Mouse (Mus musculus) embryo, embryonic 11 days (tissue): ENCODE data around the gene Synpo2.

Experiments
- DNase-seq: peaks from one replicate; pipeline ENCODE4 v3.0.0-alpha.2; 2015

Gene Synpo2

DNA sequence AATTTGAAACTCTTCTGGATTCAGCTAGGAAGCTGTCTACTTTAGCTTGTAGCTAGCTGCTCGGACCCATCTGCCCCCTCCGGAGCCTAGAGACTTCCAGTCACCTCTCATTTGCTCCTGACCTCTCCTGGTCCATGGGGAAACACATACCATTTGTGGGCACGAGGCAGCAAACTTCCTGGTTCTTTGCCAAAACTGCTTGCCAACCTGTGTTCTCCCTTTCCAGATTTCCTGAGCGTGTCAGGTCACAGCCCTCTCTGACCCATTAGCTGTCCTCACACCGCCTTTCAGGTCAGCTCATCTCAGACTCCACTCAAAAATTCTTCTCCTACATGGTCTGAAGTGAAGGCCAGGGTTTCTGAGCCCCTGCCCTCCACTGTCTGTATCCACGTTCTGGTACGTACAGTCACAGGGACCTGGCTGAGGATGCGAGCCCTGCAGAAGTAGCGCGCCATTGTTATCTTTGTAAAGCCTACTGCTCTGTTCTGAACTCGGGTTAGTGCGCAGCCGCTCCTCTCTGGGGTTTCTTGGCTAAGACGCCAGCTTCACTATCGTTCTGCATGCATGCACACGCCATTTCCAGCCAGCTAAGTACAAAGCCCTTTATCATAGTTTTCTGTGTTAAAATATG is 150.0 kb downstream of the Synpo2 start:
- DNase-seq, result no peak

DNA sequence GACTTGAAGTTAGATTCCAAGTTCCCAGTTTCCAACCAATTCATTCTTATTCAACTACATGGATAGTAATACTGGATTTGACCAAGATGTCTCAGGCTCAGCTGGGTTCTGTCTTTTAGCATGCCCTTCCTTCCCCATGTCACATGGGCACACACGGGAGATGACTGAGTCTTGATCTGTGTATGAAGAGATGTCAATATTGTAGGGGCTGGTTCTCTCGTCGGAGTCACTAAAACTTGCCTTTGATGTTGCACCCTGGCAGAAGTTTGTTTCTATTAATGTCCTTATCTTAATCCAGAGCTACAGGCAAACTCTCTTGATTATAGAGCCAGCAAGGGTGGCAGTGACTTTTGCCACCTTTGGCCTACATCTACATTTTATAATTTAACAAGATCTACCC is 154.3 kb downstream of the Synpo2 start:
- no peak for DNase-seq

GRCm38 (mm10) chr3:123080943-123081342 is 155.0 kb downstream of the Synpo2 start:
- no peak for DNase-seq

GRCm38 (mm10) chr3:123080017-123080725 is 155.8 kb downstream of the Synpo2 start:
- DNase-seq, result no peak

GRCm38 (mm10) chr3:123075759-123076158 is 160.2 kb downstream of the Synpo2 start:
- DNase-seq, result no peak

DNA sequence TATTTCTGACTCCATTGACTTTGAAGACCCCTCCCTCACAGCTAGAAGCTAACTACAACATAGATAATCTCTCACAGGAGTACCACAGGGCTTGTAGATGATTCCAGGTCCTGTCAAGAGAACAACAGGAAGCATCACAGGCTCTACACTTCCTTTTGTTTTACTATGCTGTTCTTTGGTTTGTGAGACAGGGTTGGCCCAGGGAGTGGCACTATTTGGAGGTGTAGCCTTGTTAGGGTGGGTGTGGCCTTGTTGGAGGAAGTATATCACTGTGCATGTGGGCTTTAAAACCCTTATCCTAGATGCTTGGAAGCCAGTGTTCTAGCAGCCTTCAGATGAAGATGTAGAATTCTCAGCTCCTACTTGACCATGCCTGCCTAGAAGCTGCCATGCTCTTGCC is 160.9 kb downstream of the Synpo2 start:
- DNase-seq, result no peak

- DNase-seq, result no peak
Observed at GRCm38 (mm10) chr3:123073351-123073750, 162.6 kb downstream of the Synpo2 start.

GRCm38 (mm10) chr3:123072472-123072871 is 163.5 kb downstream of the Synpo2 start:
- DNase-seq, result no peak

GRCm38 (mm10) chr3:123070996-123071395 is 165.0 kb downstream of the Synpo2 start:
- no peak for DNase-seq

GRCm38 (mm10) chr3:123066836-123067235 is 169.1 kb downstream of the Synpo2 start:
- no peak for DNase-seq

DNA sequence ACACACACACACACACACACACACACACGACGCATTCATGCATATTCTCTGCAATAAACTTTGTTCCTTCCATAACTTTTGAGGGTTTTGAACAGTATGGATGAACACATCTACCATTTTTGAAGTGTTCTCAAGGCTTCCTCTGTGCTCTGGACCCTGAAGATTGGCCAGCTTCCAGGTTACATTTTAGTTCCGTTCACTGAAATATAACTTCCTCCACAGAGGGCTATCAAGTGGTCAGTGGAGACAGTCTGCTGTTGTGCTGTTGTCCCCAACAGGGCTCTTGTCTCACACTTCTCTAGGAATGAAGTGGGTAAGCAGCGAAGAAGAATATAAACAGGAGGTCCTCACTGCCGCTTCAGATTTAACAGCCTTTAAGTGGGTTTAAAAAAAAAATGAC is 170.5 kb downstream of the Synpo2 start:
- DNase-seq, result no peak

DNA sequence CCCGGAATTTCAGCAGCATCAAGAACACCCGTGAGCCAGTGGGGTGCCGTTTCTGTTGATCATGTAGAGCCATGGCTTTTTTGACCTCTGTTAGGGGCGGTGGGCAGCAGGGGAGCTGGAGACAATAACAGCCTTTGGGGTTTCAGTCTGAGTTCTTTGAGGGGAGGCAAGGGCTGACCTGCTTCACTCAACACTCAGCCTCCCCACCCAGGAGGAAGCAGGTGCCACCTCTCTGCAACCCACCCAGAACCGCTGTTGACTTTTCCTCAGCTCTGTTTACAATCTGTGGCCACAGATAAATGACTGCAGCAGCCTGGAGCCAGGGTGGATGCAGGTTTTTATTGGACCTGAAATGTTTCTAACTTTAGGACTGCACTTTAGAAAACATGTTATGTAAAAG is 171.8 kb downstream of the Synpo2 start:
- no peak for DNase-seq

DNA sequence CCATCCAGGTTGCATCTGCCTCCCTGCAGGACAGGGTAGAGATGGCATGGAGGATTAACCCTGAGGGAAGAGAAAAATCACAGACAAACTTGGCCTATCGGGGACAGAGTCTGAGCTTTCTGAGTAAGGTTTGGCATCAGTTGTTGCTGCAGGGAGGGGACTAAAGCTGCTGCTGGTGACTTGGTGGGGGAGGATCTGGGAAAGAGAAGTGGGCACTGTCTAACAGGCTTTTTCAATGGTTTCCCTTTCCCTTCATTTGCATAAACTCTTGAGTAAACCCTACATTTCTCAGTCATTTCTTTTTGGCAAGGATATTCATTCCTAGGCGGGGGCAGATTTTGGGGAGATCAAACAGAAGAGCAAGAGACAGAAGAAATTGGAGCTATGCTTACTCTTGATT is 174.0 kb downstream of the Synpo2 start:
- no peak for DNase-seq

DNA sequence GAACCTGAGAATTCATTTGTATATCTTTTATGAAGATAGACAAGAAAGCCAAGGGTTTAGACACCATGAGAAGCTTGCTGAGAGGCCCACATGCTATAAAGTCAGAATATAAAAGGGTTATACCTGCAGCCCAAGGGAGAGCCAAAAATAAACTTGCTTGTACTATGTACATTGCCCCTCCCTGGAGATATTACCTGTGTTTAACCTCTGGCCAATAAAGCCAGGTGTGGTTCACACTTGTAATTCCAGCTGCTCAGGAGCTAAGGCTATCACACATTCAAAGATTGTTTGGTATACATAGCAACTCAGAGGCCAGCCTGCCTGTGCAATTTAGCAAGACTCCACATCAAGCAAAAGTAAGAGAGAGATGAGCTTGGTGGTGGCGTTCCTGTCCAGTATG is 177.1 kb downstream of the Synpo2 start:
- no peak for DNase-seq

- peak; percentile 13 for DNase-seq
Observed at GRCm38 (mm10) chr3:123054178-123054577, 181.8 kb downstream of the Synpo2 start.

DNA sequence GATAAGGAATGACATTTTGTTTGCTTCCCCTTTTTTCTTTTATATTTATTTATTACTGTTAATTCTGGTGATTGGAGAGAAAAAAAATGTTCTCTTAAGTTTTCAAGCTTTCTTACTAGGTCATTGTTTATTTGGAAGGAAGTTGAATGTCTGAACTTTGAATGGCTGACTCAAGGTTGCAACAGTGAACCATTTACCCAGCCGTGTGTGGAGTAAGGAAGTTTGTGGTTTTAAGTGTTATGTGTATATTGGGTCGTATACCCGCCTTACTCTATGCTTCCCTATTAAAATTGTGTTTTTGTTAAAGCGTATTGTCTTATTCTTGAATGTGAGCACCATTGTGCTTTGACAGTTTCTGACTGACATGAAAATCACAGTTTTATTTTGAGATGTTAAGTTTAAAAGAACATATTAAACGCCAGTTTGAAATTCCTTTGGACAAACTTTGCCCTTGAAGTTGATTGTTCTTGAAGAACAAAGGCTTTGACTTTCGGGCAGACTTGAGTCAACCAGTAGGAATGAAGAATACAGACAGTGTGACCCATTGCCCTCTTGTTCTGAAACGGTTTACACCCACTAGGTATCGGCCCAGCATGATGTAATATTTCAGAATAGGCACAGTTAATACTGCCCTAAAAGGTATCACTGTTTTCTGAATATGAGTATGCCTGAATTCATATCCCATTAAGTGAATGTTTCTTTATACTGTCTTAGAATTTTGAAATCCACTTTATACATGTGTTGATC is 182.6 kb downstream of the Synpo2 start:
- no peak for DNase-seq

GRCm38 (mm10) chr3:123042308-123042707 is 193.6 kb downstream of the Synpo2 start:
- DNase-seq, result no peak

DNA sequence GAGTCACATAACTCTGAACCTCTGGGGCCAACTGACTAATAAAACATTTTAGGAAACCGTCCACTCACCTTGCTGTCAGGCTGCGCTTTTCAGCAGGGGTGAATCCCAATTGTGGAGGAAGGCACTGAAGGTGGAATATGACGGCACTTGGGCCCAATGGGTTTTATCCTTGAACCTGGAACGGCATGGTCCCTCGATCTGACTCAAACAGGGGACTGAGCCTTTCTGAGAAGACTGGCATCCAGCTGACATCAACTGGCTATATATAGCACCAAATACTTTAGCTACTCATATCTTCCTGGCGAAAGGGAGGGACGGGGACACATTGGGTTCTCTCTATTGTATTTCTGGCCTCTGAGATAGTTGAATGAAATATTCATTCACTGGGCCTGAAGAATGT is 201.2 kb downstream of the Synpo2 start, which contains the start of gene Myoz2:
Gene Myoz2, minus strand, starts transcription at position 264 of the 400 bp plus-strand sequence.
- no peak for DNase-seq

DNA sequence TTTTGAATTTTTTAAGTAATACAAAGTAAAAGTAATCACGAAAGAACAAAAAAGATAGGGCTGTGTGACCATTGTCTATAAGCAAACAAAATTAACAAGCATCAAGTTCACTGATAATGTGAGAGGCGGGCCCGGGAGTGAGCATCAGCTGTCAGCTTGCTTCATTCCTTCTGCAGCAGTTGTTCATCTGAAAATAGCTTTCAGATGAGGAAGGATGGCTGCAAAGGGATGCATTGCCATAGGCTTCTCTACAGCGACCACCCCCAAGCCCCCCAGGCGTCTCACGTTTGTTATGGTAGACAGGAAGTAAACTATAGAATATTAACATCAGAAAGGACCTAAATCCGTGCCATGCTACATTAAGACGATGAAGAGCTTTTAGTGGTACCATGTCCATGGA is 202.1 kb downstream of the Synpo2 start:
- no peak for DNase-seq
